Mouse (Mus musculus) ovary, adult 10 weeks (tissue): ENCODE results near the gene Gm5916. TPM values are rescaled to one million over a fixed set of nuclear protein-coding genes. Genes with fewer than 3 reads are reported as not detected.

Source experiments
- polyA plus RNA-seq: library from polyadenylated mRNA; stranded (reverse); fragments of 350-450 nt; fragmentation: Illumina TruSeq; extraction: RNeasy Lipid Tissue Mini Kit (QIAGEN cat#74804); gene quantifications from one replicate; pipeline ENCODE4 v1.2.3, GENCODE M21; 2014

Gm5916 gene
- polyA plus RNA-seq, result not detected

GRCm38 (mm10) chr9:36128679-36129078 lies at the start of gene Gm5916:
Gm5916 (minus strand) TSS chr9:36128779.

Other genes with a start within 250 kb of the Gm5916 start
- gene 9230113P08Rik, start 220.4 kb downstream of the Gm5916 start, polyA plus RNA-seq, result not detected